Mouse (Mus musculus) thymus, adult 2 months (tissue): Measurements from ENCODE around the gene Ppp1r14d. TPM values are rescaled to one million over a fixed set of nuclear protein-coding genes. Genes with fewer than 3 reads are reported as not detected.

Experiments
- DNase-seq: peaks from one replicate; pipeline ENCODE4 v3.0.0; 2021
- H3K27ac ChIP-seq: fragments of 200-500 bp; 2 replicates; pipeline ENCODE4 v1.5.1; 2012; ENCODE audit warnings: low read length, control low read depth; ENCODE audit not compliant: control insufficient read depth, insufficient read depth
- H3K27me3 ChIP-seq: fragments of 200-500 bp; 2 replicates; pipeline ENCODE4 v1.6.1; 2012; ENCODE audit warnings: mild to moderate bottlenecking, low read length, moderate library complexity, mixed read lengths; ENCODE audit not compliant: control insufficient read depth, insufficient read depth
- H3K36me3 ChIP-seq: fragments of 200-500 bp; 2 replicates; pipeline ENCODE4 v1.6.1; 2012; ENCODE audit warnings: mild to moderate bottlenecking, low read length, moderate library complexity; ENCODE audit not compliant: control insufficient read depth, insufficient read depth
- H3K4me1 ChIP-seq: fragments of 200-500 bp; replicated peaks from 2 replicates; pipeline ENCODE4 v1.6.1; 2012; ENCODE audit warnings: low read length; ENCODE audit not compliant: control insufficient read depth, insufficient read depth
- H3K4me3 ChIP-seq: fragments of 200-500 bp; 2 replicates; pipeline ENCODE4 v1.5.1; 2012; ENCODE audit warnings: mild to moderate bottlenecking, low read length, control low read depth, moderate library complexity; ENCODE audit not compliant: control insufficient read depth, insufficient read depth
- CTCF ChIP-seq: fragments of 200-500 bp; IDR thresholded peaks from 2 replicates; pipeline ENCODE4 v1.5.1; 2012; ENCODE audit warnings: mild to moderate bottlenecking, control low read depth, low read length, moderate library complexity, borderline replicate concordance; ENCODE audit not compliant: control insufficient read depth, poor library complexity, insufficient read depth; ENCODE audit errors: extremely low read depth
- POLR2A ChIP-seq: fragments of 200-500 bp; IDR thresholded peaks from 2 replicates; pipeline ENCODE4 v1.6.1; 2012; ENCODE audit warnings: mild to moderate bottlenecking, low read length, control low read depth, moderate library complexity; ENCODE audit not compliant: control insufficient read depth, poor library complexity, insufficient read depth; ENCODE audit errors: extremely low read depth
- WGBS: fragments of 180-500 bp; shearing (Covaris S2); methylation state at CpG from one replicate; pipeline ENCODE4 v1.1.7; 2018; 5-methylcytosine and 5-hydroxymethylcytosine counted together
- polyA plus RNA-seq: library from polyadenylated mRNA; depleted of rRNA; stranded (reverse); fragments of >200 nt; gene quantifications from 2 replicates; pipeline ENCODE4 v1.2.3, GENCODE M21; 2012; rRNA removed

The Ppp1r14d gene
- polyA plus RNA-seq, 1 experiment, result 0.92 TPM

- H3K27me3 ChIP-seq, result no peaks in the 10 kb centered on the region
- WGBS, result 79% methylated on average over 6 of the region's 6 CpGs
- no peak for DNase-seq
- H3K27ac ChIP-seq, result no peak overlapping the region
- no peak overlapping the region for H3K4me3 ChIP-seq
- no peaks in the 10 kb centered on the region for H3K4me1 ChIP-seq
- H3K36me3 ChIP-seq, result peaks cover 5% of the 10 kb centered on the region; the same call in 1 of the 2 replicates
- TF ChIP-seq POLR2A (no peak), CTCF (no peak)
These were observed 54.1 kb downstream of the Ppp1r14d start for GRCm38 (mm10) chr2:119175614-119176013.

GRCm38 (mm10) chr2:119174866-119175265 lies 54.8 kb downstream of the Ppp1r14d start:
- TF ChIP-seq CTCF (no peak), POLR2A (no peak)
- H3K4me3 ChIP-seq, result no peak overlapping the region
- no peak for DNase-seq
- no peaks in the 10 kb centered on the region for H3K4me1 ChIP-seq
- WGBS, result 96% methylated on average over 14 of the region's 14 CpGs
- no peak overlapping the region for H3K27ac ChIP-seq
- H3K27me3 ChIP-seq, result no peaks in the 10 kb centered on the region
- H3K36me3 ChIP-seq, result no peaks in the 10 kb centered on the region

- Histone ChIP-seq H3K27ac (no peak within 1 kb of the TSS), H3K4me1 (no peaks in the 10 kb centered on the region), H3K27me3 (no peaks in the 10 kb centered on the region), H3K36me3 (no peaks in the 10 kb centered on the region), H3K4me3 (no peak within 1 kb of the TSS)
- TF ChIP-seq POLR2A (no peak), CTCF (no peak)
- WGBS, result 94% methylated on average over 8 of the region's 8 CpGs
- no peak for DNase-seq
These were observed 55.6 kb downstream of the Ppp1r14d start, which contains the start of gene Gm14137 for GRCm38 (mm10) chr2:119173991-119174651. Gene Gm14137, plus strand, starts transcription at chr2:119174509.

GRCm38 (mm10) chr2:119172862-119173576 lies 56.7 kb downstream of the Ppp1r14d start:
- no peak overlapping the region for H3K27ac ChIP-seq
- DNase-seq, result no peak
- no peak for TF ChIP-seq CTCF
- no peak for TF ChIP-seq POLR2A
- H3K27me3 ChIP-seq, result no peaks in the 10 kb centered on the region; the same call in 1 of the 2 replicates
- H3K4me3 ChIP-seq, result no peak overlapping the region
- H3K4me1 ChIP-seq, result no peaks in the 10 kb centered on the region
- H3K36me3 ChIP-seq, result no peaks in the 10 kb centered on the region
- 54% methylated on average over 13 of the region's 13 CpGs for WGBS

DNA sequence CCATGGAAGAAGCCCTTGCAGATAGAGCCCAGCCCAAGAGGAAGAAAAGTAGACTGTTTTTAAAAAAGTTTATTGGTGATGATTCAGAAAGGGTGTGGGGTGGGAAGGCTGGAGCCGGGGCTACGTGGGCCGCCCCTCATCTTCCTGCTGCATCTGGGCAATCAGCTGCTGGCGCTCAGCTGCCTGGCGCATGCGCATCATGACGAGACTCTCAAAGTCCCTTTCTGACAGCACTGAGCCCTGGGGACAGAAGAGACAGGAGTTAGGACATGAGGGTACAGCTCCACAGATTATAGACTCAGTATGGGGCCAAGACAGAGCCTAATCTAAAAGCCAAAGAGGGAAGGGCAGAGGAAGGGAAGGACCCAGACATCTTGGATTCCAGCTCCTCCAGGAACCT lies 57.3 kb downstream of the Ppp1r14d start:
- Histone ChIP-seq H3K27me3 (peaks cover 6% of the 10 kb centered on the region; the same call in 1 of the 2 replicates), H3K27ac (no peak overlapping the region), H3K36me3 (no peaks in the 10 kb centered on the region), H3K4me3 (no peak overlapping the region), H3K4me1 (peaks cover 6% of the 10 kb centered on the region; the same call in 1 of the 2 replicates)
- WGBS, result 95% methylated on average over 7 of the region's 7 CpGs
- no peak for DNase-seq
- no peak for TF ChIP-seq CTCF
- TF ChIP-seq POLR2A, result no peak

- Histone ChIP-seq H3K27ac (no peak overlapping the region), H3K4me3 (no peak overlapping the region), H3K4me1 (peaks cover 11% of the 10 kb centered on the region), H3K27me3 (peaks cover 6% of the 10 kb centered on the region; the same call in 1 of the 2 replicates), H3K36me3 (no peaks in the 10 kb centered on the region)
- TF ChIP-seq CTCF, result no peak
- TF ChIP-seq POLR2A, result no peak
- no peak for DNase-seq
- WGBS, result 92% methylated on average over 8 of the region's 8 CpGs
These were observed 58.1 kb downstream of the Ppp1r14d start for GRCm38 (mm10) chr2:119171574-119171973.

DNA sequence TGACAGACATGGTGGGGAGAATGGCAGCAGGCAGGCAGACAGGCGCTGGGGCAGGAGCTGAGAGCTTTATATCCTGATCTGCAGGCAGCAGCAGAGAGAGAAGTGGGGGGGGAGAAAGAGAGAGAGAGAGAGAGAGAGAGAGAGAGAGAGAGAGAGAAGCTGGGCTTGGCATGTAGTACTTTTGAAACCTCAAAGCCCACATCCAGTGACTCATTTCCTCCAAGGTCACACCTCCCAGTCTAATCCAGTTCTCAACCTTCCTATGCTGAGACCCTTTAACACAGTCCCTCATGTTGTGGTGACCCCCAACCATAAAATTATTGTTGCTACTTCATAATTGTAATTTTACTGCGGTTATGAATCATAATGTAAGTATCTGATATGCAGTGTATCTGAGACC lies 59.4 kb downstream of the Ppp1r14d start:
- WGBS, result 85% methylated on average over 2 of the region's 2 CpGs
- Histone ChIP-seq H3K27me3 (peaks cover 6% of the 10 kb centered on the region; the same call in 1 of the 2 replicates), H3K27ac (no peak overlapping the region), H3K4me3 (no peak overlapping the region), H3K4me1 (peaks cover 11% of the 10 kb centered on the region), H3K36me3 (no peaks in the 10 kb centered on the region)
- TF ChIP-seq CTCF (no peak), POLR2A (no peak)
- no peak for DNase-seq

Other genes with a start within 250 kb of the Ppp1r14d start
- 6.1 and 7.1 TPM in 2 replicates for gene Ccdc32, start 200.5 kb downstream of the Ppp1r14d start, polyA plus RNA-seq
- gene Rpusd2, start 195.1 kb downstream of the Ppp1r14d start, polyA plus RNA-seq, result 7.8 and 10.4 TPM in 2 replicates
- gene Knl1, start 182.8 kb downstream of the Ppp1r14d start, polyA plus RNA-seq, result 3.8 and 4.8 TPM in 2 replicates
- 22.1 and 33.4 TPM in 2 replicates for gene Rad51, start 117.1 kb downstream of the Ppp1r14d start, polyA plus RNA-seq
- gene Rmdn3, start 72.9 kb downstream of the Ppp1r14d start, polyA plus RNA-seq, result 19.3 and 21.6 TPM in 2 replicates
- gene Gchfr, start 62.1 kb downstream of the Ppp1r14d start, polyA plus RNA-seq, result 12.5 and 16.3 TPM in 2 replicates
- 0.70 and 1.1 TPM in 2 replicates for gene Gm14137, start 55.4 kb downstream of the Ppp1r14d start, polyA plus RNA-seq
- gene Zfyve19, start 21.3 kb downstream of the Ppp1r14d start, polyA plus RNA-seq, result 56.2 and 60.9 TPM in 2 replicates
- 6.4 and 7.1 TPM in 2 replicates for gene Dnajc17, start 21.1 kb downstream of the Ppp1r14d start, polyA plus RNA-seq
- gene Spint1, start 7.5 kb upstream of the Ppp1r14d start, polyA plus RNA-seq, result 21.2 and 22.0 TPM in 2 replicates
- 2.6 and 3.5 TPM in 2 replicates for gene Rhov, start 41.4 kb upstream of the Ppp1r14d start, polyA plus RNA-seq
- gene Vps18, start 58.8 kb upstream of the Ppp1r14d start, polyA plus RNA-seq, result 28.4 and 30.5 TPM in 2 replicates
- 17.6 and 18.9 TPM in 2 replicates for gene Dll4, start 95.9 kb upstream of the Ppp1r14d start, polyA plus RNA-seq
- 1.1 TPM in 2 replicates for gene Chac1, start 121.3 kb upstream of the Ppp1r14d start, polyA plus RNA-seq
- 16.1 and 17.4 TPM in 2 replicates for gene Ino80, start 247.8 kb upstream of the Ppp1r14d start, polyA plus RNA-seq